ENCODE assay signal across 26 mouse cellular contexts in the genomic region with DNA sequence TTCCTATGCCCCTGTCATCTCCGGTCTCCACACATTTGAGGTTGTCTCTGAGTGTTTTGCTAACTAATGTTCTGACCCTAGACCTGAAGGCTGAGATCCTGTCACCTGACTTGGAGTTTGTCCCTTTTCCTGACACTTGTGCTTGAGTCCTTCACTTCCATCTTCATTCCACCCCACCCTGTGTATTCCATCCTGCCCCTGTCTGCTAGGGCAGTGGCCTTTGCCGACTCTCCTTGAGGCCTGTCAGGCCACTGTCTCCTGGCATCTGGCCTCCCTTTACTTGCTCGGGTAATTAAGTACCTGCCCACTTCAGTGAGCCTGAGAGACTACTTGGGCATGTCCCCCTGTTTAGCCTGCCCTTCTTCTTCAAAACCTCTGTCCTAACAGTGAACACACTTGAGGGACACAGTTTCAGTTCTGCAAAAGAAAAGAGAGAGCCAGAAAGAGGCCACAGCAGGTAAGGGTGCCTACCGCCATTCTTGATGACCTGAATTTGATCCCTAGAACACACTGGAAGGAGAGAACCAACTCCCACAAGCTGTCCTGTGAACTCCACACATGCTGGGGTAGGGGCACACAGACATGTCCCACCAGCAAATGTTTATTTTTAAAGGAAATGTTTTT. TPM values are rescaled to one million over a fixed set of nuclear protein-coding genes. Genes with fewer than 3 reads are reported as not detected.
DNase-seq lines count a peak whose midpoint lies in the region; ATAC-seq and TF ChIP-seq lines count a peak whose summit lies in the region.
"Had no signal": no experiment of that assay in that cellular context is flagged by ENCODE, and none has a peak within 500 bp of the region (broad histone marks: within the 10 kb centered on the region; RNA-seq: fewer than 3 reads in every experiment).

No protein-coding gene starts in this region.

- peaks cover 6% of the 10 kb centered on the region for H3K4me1 ChIP-seq in kidney, postnatal 0 days (replicated peaks; ENCODE audit: insufficient read depth, low read length)
- H3K4me1 ChIP-seq: heart, embryonic 12.5 days; liver, embryonic 12.5 days; midbrain, embryonic 13.5 days; neural tube, embryonic 13.5 days; stomach, embryonic 15.5 days had no signal

- no peak overlapping the region for H3K4me2 ChIP-seq in kidney, postnatal 0 days (ENCODE audit: low read length)
- H3K4me2 ChIP-seq: embryonic facial prominence, embryonic 12.5 days; heart, embryonic 12.5 days; hindbrain, embryonic 14.5 days; liver, embryonic 12.5 days; midbrain, embryonic 13.5 days; neural tube, embryonic 13.5 days; stomach, embryonic 15.5 days had no signal

- no peak overlapping the region for H3K4me3 ChIP-seq in kidney, postnatal 0 days (replicated peaks; ENCODE audit: low read depth, low read length)
- H3K4me3 ChIP-seq: embryonic facial prominence, embryonic 12.5 days; heart, embryonic 12.5 days; layer of hippocampus, adult 2 months; liver, embryonic 12.5 days; midbrain, embryonic 13.5 days; neural tube, embryonic 13.5 days; stomach, embryonic 15.5 days had no signal

- H3K9me3 ChIP-seq in kidney, postnatal 0 days (replicated peaks; ENCODE audit: low read length) = no peaks in the 10 kb centered on the region
- H3K9me3 ChIP-seq: embryonic facial prominence, embryonic 12.5 days; heart, embryonic 12.5 days; liver, embryonic 12.5 days; midbrain, embryonic 13.5 days; neural tube, embryonic 13.5 days; stomach, embryonic 15.5 days had no signal

- H3K27ac ChIP-seq in kidney, postnatal 0 days = 0 out of 2 replicates have a peak overlapping the region, but pooled peaks have one; percentile 25
- H3K27ac ChIP-seq: embryonic facial prominence, embryonic 12.5 days; hindbrain, embryonic 14.5 days; layer of hippocampus, adult 2 months; liver, embryonic 12.5 days; midbrain, embryonic 13.5 days; neural tube, embryonic 13.5 days; stomach, embryonic 15.5 days had no signal

- TF ChIP-seq CTCF in kidney, postnatal 0 days (IDR thresholded peaks at IDR 0.05; ENCODE audit: low read depth) = no peak

- peak; percentile 83 for DNase-seq in heart, adult 11 months
- no peak for DNase-seq in heart, postnatal 10 days
- peak; percentile 9 for DNase-seq in kidney, postnatal 0 days (ENCODE audit: low spot score)
- no peak for DNase-seq in kidney, postnatal 4 days
- no peak for DNase-seq in cerebellum, postnatal 4 days (ENCODE audit: low spot score in 2 of 2)
- DNase-seq: adrenal gland, adult 8-10 months; cerebellum, adult 8-10 months; cerebellum, postnatal 25 days; embryo, embryonic 11 days; left cerebral cortex, postnatal 4 days; liver, postnatal 0 days; lung, postnatal 36 days; right cerebral cortex, postnatal 4 days; thymus, postnatal 14 days had no signal

- no peaks in the 10 kb centered on the region for H3K36me3 ChIP-seq in kidney, postnatal 0 days (ENCODE audit: insufficient read depth, low read length)
- H3K36me3 ChIP-seq: embryonic facial prominence, embryonic 12.5 days; heart, embryonic 12.5 days; liver, embryonic 12.5 days; midbrain, embryonic 13.5 days; neural tube, embryonic 13.5 days; stomach, embryonic 15.5 days had no signal

- WGBS in kidney, postnatal 0 days = 44% methylated on average over 4 of the region's 4 CpGs

- H3K9ac ChIP-seq in kidney, postnatal 0 days (ENCODE audit: low read depth, low read length) = no peak overlapping the region
- H3K9ac ChIP-seq: embryonic facial prominence, embryonic 12.5 days; heart, embryonic 12.5 days; hindbrain, embryonic 14.5 days; liver, embryonic 12.5 days; liver, postnatal 0 days; midbrain, embryonic 13.5 days; neural tube, embryonic 13.5 days; stomach, embryonic 15.5 days had no signal

- no peak for ATAC-seq in kidney, postnatal 0 days (replicated peaks; ENCODE audit: low FRiP score, low read depth)
- ATAC-seq in granulocyte monocyte progenitor cell, adult 5-6 weeks (replicated peaks; ENCODE audit: poor library complexity, severe bottlenecking) = peak; percentile 47; the same call in 1 of the 2 replicates
- ATAC-seq in frontal cortex, adult (ENCODE audit: low TSS enrichment) = no peak
- ATAC-seq: forebrain, embryonic 14.5 days; intestine, postnatal 0 days; liver, embryonic 12.5 days; liver, postnatal 0 days; midbrain, embryonic 13.5 days had no signal

- intact Hi-C loops in heart, postnatal 10 days (cut with DNase I) = no loop called here

- no peaks in the 10 kb centered on the region for H3K27me3 ChIP-seq in kidney, postnatal 0 days (ENCODE audit: insufficient read depth, low read length)
- H3K27me3 ChIP-seq: embryonic facial prominence, embryonic 12.5 days; heart, embryonic 12.5 days; liver, embryonic 12.5 days; midbrain, embryonic 13.5 days; neural tube, embryonic 13.5 days; stomach, embryonic 15.5 days had no signal

RNA-seq across cellular contexts. Expression of a gene that starts 22.3 kb away (rescaled TPM):
- total RNA-seq in heart, postnatal 10 days (2021) = 10 to 100 TPM; 17.0 to 19.3 TPM
- polyA plus RNA-seq in kidney, postnatal 0 days (2015; fragmentation: Nextera tagmentation; extraction: Ambion mirVana) = 10.9 and 11.0 TPM in 2 replicates
- 3.4 and 9.3 TPM in 2 replicates for total RNA-seq in granulocyte monocyte progenitor cell, adult 5-6 weeks (2014; fragmentation: Nextera tagmentation)
- 1.8 and 6.2 TPM in 2 replicates for total RNA-seq in granulocyte monocyte progenitor cell, adult 5-6 weeks (2017)

Comparison
In these comparisons a context has a peak if more than half of its experiments do, and no peak if none do; other contexts are left out.
1. DNase-seq: peak in heart, adult 11 months (single experiment) and kidney, postnatal 0 days (single experiment); none in heart, postnatal 10 days (0 of 2), kidney, postnatal 4 days (0 of 2) and cerebellum, postnatal 4 days (0 of 2).